Mouse (Mus musculus) skeletal muscle tissue, postnatal 0 days (tissue): Measurements from ENCODE around the gene Homer3. TPM values are rescaled to one million over a fixed set of nuclear protein-coding genes. Genes with fewer than 3 reads are reported as not detected.

Source experiments
- polyA plus RNA-seq: library from polyadenylated mRNA; unstranded; fragments of >200 nt; fragmentation: Nextera tagmentation; extraction: Ambion mirVana; gene quantifications from 2 replicates; pipeline ENCODE4 v1.2.1, GENCODE M21; 2015

Gene Homer3
- polyA plus RNA-seq: 10.6 and 15.7 TPM in 2 replicates

GRCm38 (mm10) chr8:70282603-70283135 lies at the start of gene Homer3:
Gene Homer3 (plus strand): TSS chr8:70282827.

DNA sequence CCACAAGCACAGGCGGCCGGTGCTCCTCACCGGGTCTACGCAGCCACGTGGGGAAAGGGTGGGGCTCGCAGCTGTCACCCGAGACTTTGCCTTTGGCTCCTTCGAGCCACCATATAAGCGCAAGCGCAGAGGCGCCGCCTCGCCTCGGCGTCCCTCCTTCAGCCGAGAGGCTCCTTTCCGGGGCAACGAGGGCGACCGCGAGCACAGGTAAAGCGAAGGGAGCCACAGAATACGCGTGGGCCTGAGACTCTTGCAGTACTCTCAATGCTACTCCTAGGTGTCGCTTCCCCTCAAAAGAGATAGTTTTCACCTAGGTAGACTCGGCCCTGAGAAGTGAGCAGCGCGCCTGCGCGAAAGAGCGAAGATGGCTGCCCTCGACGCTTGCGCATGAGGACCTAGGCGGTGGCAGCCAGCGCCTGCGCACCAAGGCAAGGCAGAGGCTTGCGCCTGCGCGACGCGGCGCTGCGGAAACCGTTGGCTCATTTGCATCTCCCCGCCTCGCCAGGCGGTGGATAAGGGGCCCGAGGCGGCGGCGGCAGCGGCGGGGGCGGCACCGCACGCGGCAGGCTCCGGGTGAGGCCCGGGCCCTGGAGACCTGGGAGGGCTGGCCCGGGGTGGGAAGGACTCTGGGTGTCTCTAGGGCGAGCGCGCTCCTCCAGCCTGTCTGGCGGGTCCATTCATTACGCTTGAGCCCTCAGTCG lies 48.4 kb upstream of the Homer3 start, which contains the start of the genes Sugp2 and Armc6:
Sugp2 (plus strand) TSS at position 147 of the 701 bp plus-strand sequence.
Armc6 (minus strand) TSS at position 387 of the 701 bp plus-strand sequence.

DNA sequence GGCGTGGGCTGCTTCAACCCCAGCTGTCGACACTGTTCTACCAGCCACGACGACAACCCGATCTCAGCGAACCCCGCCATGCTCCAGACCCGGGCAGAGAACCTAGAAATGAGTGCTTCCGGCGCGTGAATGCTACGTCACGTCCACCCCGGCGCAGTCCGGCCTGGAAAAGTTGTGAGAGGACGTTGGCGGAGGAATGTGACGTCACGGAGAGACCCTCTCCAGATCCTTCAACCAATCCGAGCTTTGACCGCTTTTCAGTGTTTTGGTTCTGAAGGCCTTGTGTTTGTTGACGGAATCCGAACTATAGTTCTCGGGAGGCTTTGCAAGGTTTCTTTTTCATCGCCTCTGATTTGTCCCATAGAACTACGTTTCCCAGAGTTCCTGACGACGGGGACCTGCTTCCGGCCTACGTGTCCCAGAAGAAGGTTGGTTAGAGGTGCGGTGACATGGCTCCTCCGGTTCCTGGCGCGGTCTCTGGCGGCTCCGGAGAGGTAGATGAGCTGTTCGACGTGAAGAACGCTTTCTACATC lies 19.8 kb downstream of the Homer3 start, which contains the start of the genes Ddx49 and Cope:
Ddx49 (minus strand) TSS at position 132 of the 533 bp plus-strand sequence.
Cope (plus strand) TSS at position 161 of the 533 bp plus-strand sequence.

DNA sequence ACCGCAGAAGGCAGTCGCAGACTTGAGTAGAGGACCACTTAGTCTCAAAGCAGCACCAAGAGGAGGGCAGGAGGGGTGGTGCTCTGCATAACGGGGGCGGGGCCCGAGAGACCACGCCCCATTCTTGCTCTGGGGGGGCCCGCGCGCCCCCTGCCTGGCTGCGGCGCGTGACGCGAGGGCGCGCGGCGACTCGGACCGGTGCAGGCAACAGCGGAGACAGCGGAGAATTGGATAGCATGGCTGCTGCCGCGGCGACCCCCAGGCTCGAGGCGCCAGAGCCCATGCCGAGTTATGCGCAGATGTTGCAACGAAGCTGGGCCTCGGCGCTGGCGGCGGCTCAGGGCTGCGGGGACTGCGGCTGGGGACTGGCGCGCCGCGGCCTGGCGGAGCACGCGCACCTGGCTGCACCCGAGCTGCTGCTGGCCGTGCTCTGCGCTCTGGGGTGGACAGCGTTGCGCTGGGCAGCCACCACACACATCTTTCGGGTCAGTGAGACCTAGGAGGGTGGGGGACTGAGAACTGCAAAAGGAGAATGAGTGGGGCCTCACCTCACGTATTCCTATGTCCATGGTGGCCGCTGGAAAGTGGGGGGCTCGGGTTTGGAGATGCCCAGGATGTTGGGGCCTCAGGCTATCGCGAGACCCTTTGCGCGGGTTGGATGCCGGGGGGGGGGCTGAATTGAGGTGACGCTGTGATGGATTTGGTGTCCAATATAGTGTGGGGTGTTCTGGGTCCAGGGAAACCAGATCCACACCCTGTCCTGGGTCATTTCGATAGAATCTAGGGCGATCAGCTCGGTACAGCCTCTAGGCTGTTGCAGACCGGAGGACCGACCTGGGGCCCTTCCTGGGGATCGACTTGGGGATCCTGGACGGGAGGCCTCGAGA lies 33.2 kb downstream of the Homer3 start, which contains the start of gene Cers1:
Cers1 (plus strand) TSS at position 152 of the 887 bp plus-strand sequence.

GRCm38 (mm10) chr8:70329124-70329834 lies 46.7 kb downstream of the Homer3 start, which contains the start of gene Gdf1:
Gene Gdf1 (plus strand): TSS chr8:70329817.

Other genes with a start within 250 kb of the Homer3 start
- 23.2 and 26.4 TPM in 2 replicates for gene Mau2, start 240.1 kb upstream of the Homer3 start, polyA plus RNA-seq
- 21.5 and 24.3 TPM in 2 replicates for gene Sugp1, start 240.0 kb upstream of the Homer3 start, polyA plus RNA-seq
- gene Tm6sf2, start 209.9 kb upstream of the Homer3 start, polyA plus RNA-seq: 0.19 TPM in 1 of 2 replicates, not detected in the other
- gene Hapln4, start 199.4 kb upstream of the Homer3 start, polyA plus RNA-seq: not detected in 2 replicates
- gene Ncan, start 162.0 kb upstream of the Homer3 start, polyA plus RNA-seq: 0.01 TPM in 2 replicates
- gene Nr2c2ap, start 151.5 kb upstream of the Homer3 start, polyA plus RNA-seq: 9.9 and 13.2 TPM in 2 replicates
- 10.4 and 10.5 TPM in 2 replicates for gene Rfxank, start 143.7 kb upstream of the Homer3 start, polyA plus RNA-seq
- gene Borcs8, start 143.3 kb upstream of the Homer3 start, polyA plus RNA-seq: 23.9 and 24.5 TPM in 2 replicates
- 0.35 and 0.50 TPM in 2 replicates for gene Mef2b, start 143.1 kb upstream of the Homer3 start, polyA plus RNA-seq
- gene Tmem161a, start 110.5 kb upstream of the Homer3 start, polyA plus RNA-seq: 57.1 and 62.8 TPM in 2 replicates
- gene Slc25a42, start 70.5 kb upstream of the Homer3 start, polyA plus RNA-seq: 11.5 and 12.0 TPM in 2 replicates
- gene Sugp2, start 48.6 kb upstream of the Homer3 start, polyA plus RNA-seq: 16.0 and 16.7 TPM in 2 replicates
- 18.4 and 19.5 TPM in 2 replicates for gene Armc6, start 48.4 kb upstream of the Homer3 start, polyA plus RNA-seq
- 22.4 and 27.8 TPM in 2 replicates for gene Ddx49, start 19.7 kb downstream of the Homer3 start, polyA plus RNA-seq
- 216 and 248 TPM in 2 replicates for gene Cope, start 19.7 kb downstream of the Homer3 start, polyA plus RNA-seq
- gene Cers1, start 32.9 kb downstream of the Homer3 start, polyA plus RNA-seq: 18.4 and 21.9 TPM in 2 replicates
- 4.1 and 4.4 TPM in 2 replicates for gene Gdf1, start 47.0 kb downstream of the Homer3 start, polyA plus RNA-seq
- 7.2 and 8.6 TPM in 2 replicates for gene Upf1, start 70.5 kb downstream of the Homer3 start, polyA plus RNA-seq
- 0.58 and 5.8 TPM in 2 replicates for gene Comp, start 90.7 kb downstream of the Homer3 start, polyA plus RNA-seq
- gene Crtc1, start 156.8 kb downstream of the Homer3 start, polyA plus RNA-seq: 6.5 and 7.8 TPM in 2 replicates
- 8.6 and 8.7 TPM in 2 replicates for gene Klhl26, start 194.1 kb downstream of the Homer3 start, polyA plus RNA-seq
- gene Tmem59l, start 204.5 kb downstream of the Homer3 start, polyA plus RNA-seq: 0.12 TPM in 1 of 2 replicates, not detected in the other
- gene Crlf1, start 210.3 kb downstream of the Homer3 start, polyA plus RNA-seq: 4.2 and 4.5 TPM in 2 replicates
- gene Rex1bd, start 223.9 kb downstream of the Homer3 start, polyA plus RNA-seq: 123 and 148 TPM in 2 replicates
- gene Uba52, start 228.0 kb downstream of the Homer3 start, polyA plus RNA-seq: 788 and 817 TPM in 2 replicates
- gene Fkbp8, start 244.9 kb downstream of the Homer3 start, polyA plus RNA-seq: 144 and 162 TPM in 2 replicates
- gene Kxd1, start 245.1 kb downstream of the Homer3 start, polyA plus RNA-seq: 64.4 and 69.8 TPM in 2 replicates